Mouse (Mus musculus): Measurements from ENCODE around the gene Ablim1. TPM values are rescaled to one million over a fixed set of nuclear protein-coding genes. Genes with fewer than 3 reads are reported as not detected.
A peak's percentile ranks its signal among the peaks of the same experiment; 100 is the strongest.

The Ablim1 gene
- polyA plus RNA-seq, 1 experiment from 2014 or later: 35.8 TPM

DNA sequence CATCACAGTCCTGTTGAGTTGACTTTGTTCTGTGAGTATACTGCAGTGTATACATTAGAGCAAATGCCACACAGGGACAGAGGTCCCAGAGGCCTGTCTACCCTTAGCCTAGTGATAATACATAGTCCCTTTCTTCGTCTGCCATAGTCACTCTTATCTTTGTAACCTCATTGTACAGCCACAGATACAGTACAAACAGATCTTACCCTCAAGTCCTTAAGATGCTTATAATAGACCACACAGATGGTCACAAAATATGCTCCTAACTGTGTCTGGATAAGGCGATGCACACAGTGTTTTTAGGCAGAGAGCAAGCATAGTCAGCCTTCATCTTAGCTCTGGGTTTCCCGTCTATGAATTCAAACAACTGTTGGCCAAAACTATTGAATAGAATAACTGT is 1.9 kb upstream of the Ablim1 start:
- H3K9me3 ChIP-seq (replicated peaks): no peaks in the 10 kb centered on the region
- peaks cover 16% of the 10 kb centered on the region for H3K27me3 ChIP-seq
- H3K27ac ChIP-seq: no peak overlapping the region
- no peak overlapping the region for H3K4me2 ChIP-seq
- WGBS: 89% methylated on average over 3 of the region's 3 CpGs
- H3K4me1 ChIP-seq: peaks cover 14% of the 10 kb centered on the region
- H3K9ac ChIP-seq: no peak overlapping the region
- no peak for ATAC-seq (replicated peaks; ENCODE audit: low FRiP score)
- H3K36me3 ChIP-seq: no peaks in the 10 kb centered on the region
- H3K4me3 ChIP-seq (replicated peaks): no peak overlapping the region

- Histone ChIP-seq H3K4me3 (replicated peaks) (peak overlapping the region; percentile 57), H3K27ac (no peak overlapping the region; the same call in 1 of the 2 replicates), H3K4me2 (peak overlapping the region; percentile 96), H3K36me3 (no peaks in the 10 kb centered on the region), H3K9ac (peak overlapping the region; percentile 41), H3K4me1 (peaks cover 14% of the 10 kb centered on the region), H3K9me3 (replicated peaks) (no peaks in the 10 kb centered on the region), H3K27me3 (peaks cover 16% of the 10 kb centered on the region)
- ATAC-seq (replicated peaks; ENCODE audit: low FRiP score): peak; percentile 18; the same call in 1 of the 2 replicates
- WGBS: 43% methylated on average over 11 of the region's 11 CpGs
These were observed 370 bp upstream of the Ablim1 start for GRCm38 (mm10) chr19:57315013-57315565.

DNA sequence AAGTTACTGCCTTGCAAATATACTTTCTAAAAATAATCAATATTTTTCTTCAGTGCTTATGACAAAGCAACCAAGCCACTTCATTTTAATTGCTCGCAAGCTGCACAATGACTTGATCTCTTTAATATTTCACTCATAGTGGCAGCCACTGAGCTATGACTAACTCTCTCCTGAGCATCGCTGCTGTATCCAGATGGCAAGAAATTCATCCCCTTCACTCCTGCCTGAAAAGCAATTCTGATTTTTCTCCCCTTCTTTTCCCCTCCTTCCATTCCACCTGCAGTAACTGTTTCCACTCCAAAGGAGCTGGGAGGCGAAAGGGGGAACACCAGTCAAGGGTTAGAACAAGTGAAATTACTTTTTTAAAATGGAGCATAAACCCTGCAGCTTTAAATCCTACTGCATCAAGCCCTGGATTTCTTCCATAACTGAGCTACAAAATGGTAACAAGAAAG is 801 bp downstream of the Ablim1 start:
- peak overlapping the region; percentile 54; the same call in 1 of the 2 replicates for H3K27ac ChIP-seq

DNA sequence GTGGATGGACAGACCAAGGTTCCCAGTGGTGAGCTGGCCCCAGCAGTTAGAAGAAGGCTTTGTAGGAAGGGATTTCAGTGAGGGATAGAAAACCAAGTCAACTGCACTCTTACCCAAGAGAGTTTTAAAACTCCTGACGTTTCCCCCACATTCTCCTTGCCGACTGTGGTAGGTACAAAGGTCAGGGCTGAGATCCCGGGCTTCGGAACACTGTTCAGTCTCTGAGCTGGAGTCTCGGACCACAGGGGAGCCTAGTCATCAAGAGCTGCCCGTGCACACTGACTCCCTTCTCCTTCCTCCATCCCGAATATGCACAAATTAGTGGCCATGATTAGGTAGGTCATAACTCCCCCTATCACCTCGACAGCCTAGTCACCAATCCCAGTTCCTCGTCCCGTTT is 1.5 kb downstream of the Ablim1 start:
- Histone ChIP-seq H3K36me3 (no peaks in the 10 kb centered on the region), H3K27me3 (peaks cover 16% of the 10 kb centered on the region), H3K9ac (no peak overlapping the region), H3K4me1 (peaks cover 14% of the 10 kb centered on the region), H3K4me3 (replicated peaks) (no peak overlapping the region), H3K9me3 (replicated peaks) (no peaks in the 10 kb centered on the region), H3K27ac (no peak overlapping the region), H3K4me2 (no peak overlapping the region)
- 71% methylated on average over 10 of the region's 10 CpGs for WGBS
- ATAC-seq (replicated peaks; ENCODE audit: low FRiP score): no peak

More for the DNA sequence above, 801 bp downstream of the Ablim1 start:
- no peaks in the 10 kb centered on the region for H3K9me3 ChIP-seq (replicated peaks)
- H3K27me3 ChIP-seq: peaks cover 16% of the 10 kb centered on the region
- 50% methylated on average over 3 of the region's 3 CpGs for WGBS
- peak overlapping the region; percentile 57 for H3K4me3 ChIP-seq (replicated peaks)
- peak overlapping the region; percentile 96 for H3K4me2 ChIP-seq
- peaks cover 14% of the 10 kb centered on the region for H3K4me1 ChIP-seq
- 0 out of 2 replicates have a peak overlapping the region, but pooled peaks have one; percentile 41 for H3K9ac ChIP-seq
- ATAC-seq (replicated peaks; ENCODE audit: low FRiP score): no peak
- H3K36me3 ChIP-seq: no peaks in the 10 kb centered on the region

- H3K9ac ChIP-seq: no peak overlapping the region
- no peak for ATAC-seq (replicated peaks; ENCODE audit: low FRiP score)
- no peak overlapping the region for H3K4me3 ChIP-seq (replicated peaks)
- no peaks in the 10 kb centered on the region for H3K9me3 ChIP-seq (replicated peaks)
- peaks cover 10% of the 10 kb centered on the region for H3K27me3 ChIP-seq
- no peak overlapping the region for H3K4me2 ChIP-seq
- H3K4me1 ChIP-seq: peaks cover 12% of the 10 kb centered on the region
- 74% methylated on average over 4 of the region's 4 CpGs for WGBS
- H3K36me3 ChIP-seq: no peaks in the 10 kb centered on the region
- no peak overlapping the region for H3K27ac ChIP-seq
These were observed 4.7 kb downstream of the Ablim1 start for GRCm38 (mm10) chr19:57309980-57310379.

DNA sequence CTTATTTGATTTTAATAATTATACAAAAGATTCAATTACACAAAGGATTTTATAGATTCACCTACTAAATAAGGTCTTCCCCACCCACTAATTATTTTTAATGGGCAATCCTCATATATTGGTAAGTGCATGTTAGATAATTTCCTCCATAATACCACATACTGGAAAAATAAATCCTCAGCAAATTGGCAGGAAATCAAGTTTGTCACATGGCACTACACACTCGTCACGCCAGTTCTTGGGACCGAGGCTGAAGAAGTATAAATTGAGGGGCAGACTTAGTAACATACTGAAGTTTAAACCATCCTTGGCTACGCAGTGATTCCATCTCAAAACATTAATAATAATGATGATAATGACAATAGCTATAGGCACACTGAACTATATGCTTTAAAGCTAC is 8.1 kb downstream of the Ablim1 start:
- 82% methylated on average over 4 of the region's 4 CpGs for WGBS
- ATAC-seq (replicated peaks; ENCODE audit: low FRiP score): no peak
- Histone ChIP-seq H3K36me3 (no peaks in the 10 kb centered on the region), H3K9ac (no peak overlapping the region), H3K4me1 (no peaks in the 10 kb centered on the region), H3K4me3 (replicated peaks) (no peak overlapping the region), H3K4me2 (no peak overlapping the region), H3K27me3 (no peaks in the 10 kb centered on the region), H3K9me3 (replicated peaks) (no peaks in the 10 kb centered on the region), H3K27ac (no peak overlapping the region)

DNA sequence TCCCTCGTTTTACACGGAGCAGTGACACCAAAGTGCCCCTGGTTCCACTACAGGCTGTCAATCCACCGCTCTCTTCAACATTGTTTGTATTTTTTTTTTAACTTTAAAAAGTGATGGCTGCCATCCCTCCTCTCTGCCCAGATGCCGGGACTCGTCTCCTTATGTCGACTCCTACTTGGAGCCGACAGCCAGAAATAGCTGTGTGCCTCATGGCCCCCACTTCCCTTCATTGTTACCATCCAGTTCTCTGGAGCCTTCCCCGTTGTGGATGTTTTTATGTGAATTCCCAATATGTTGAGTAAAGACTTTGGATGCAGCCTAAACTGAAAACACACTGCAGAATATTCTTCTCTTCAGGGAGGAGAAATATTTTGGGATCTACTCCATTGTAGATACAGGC is 8.7 kb downstream of the Ablim1 start:
- Histone ChIP-seq H3K27ac (no peak overlapping the region), H3K27me3 (no peaks in the 10 kb centered on the region), H3K4me1 (no peaks in the 10 kb centered on the region), H3K36me3 (no peaks in the 10 kb centered on the region), H3K4me3 (replicated peaks) (no peak overlapping the region), H3K9me3 (replicated peaks) (no peaks in the 10 kb centered on the region), H3K9ac (no peak overlapping the region), H3K4me2 (no peak overlapping the region)
- ATAC-seq (replicated peaks; ENCODE audit: low FRiP score): no peak
- WGBS: 64% methylated on average over 8 of the region's 8 CpGs

DNA sequence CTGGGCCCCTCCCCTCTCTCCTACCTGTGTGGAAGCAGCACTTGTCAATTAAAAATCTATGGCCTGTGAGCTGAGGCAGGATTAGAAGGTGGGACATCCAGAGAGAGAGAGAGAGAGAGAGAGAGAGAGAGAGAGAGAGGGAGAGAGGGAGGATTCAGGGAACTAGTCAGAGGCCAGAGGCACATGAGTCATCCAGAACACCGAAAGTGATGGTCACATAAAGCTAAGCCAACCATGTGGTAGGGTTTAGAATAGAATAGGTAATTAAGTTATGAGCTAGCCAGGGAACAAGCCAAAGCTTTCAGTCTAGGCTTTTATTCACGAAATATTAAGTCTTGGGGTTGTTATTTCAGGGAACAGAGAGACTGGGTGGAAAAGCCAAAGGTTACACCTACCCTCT is 10.1 kb downstream of the Ablim1 start:
- no peaks in the 10 kb centered on the region for H3K4me1 ChIP-seq
- no peak overlapping the region for H3K4me3 ChIP-seq (replicated peaks)
- ATAC-seq (replicated peaks; ENCODE audit: low FRiP score): no peak
- H3K36me3 ChIP-seq: no peaks in the 10 kb centered on the region
- no peak overlapping the region for H3K4me2 ChIP-seq
- no peaks in the 10 kb centered on the region for H3K9me3 ChIP-seq (replicated peaks)
- no peaks in the 10 kb centered on the region for H3K27me3 ChIP-seq
- WGBS: 69% methylated on average over 2 of the region's 2 CpGs
- no peak overlapping the region for H3K27ac ChIP-seq
- no peak overlapping the region for H3K9ac ChIP-seq

GRCm38 (mm10) chr19:57301961-57302395 is 12.7 kb downstream of the Ablim1 start:
- Histone ChIP-seq H3K9me3 (replicated peaks) (no peaks in the 10 kb centered on the region), H3K4me1 (no peaks in the 10 kb centered on the region), H3K4me3 (replicated peaks) (no peak overlapping the region), H3K4me2 (no peak overlapping the region), H3K36me3 (no peaks in the 10 kb centered on the region), H3K27ac (no peak overlapping the region), H3K27me3 (no peaks in the 10 kb centered on the region), H3K9ac (no peak overlapping the region)
- no peak for ATAC-seq (replicated peaks; ENCODE audit: low FRiP score)
- WGBS: 60% methylated on average over 12 of the region's 12 CpGs

GRCm38 (mm10) chr19:57298006-57298405 is 16.7 kb downstream of the Ablim1 start:
- H3K27me3 ChIP-seq: no peaks in the 10 kb centered on the region
- H3K4me3 ChIP-seq (replicated peaks): no peak overlapping the region
- 80% methylated on average over 5 of the region's 5 CpGs for WGBS
- H3K9me3 ChIP-seq (replicated peaks): no peaks in the 10 kb centered on the region
- peak overlapping the region; percentile 45; the same call in 1 of the 2 replicates for H3K27ac ChIP-seq
- no peak overlapping the region for H3K9ac ChIP-seq
- no peak for ATAC-seq (replicated peaks; ENCODE audit: low FRiP score)
- H3K4me1 ChIP-seq: 0 out of 2 replicates have a peak, but pooled peaks cover 5% of the 10 kb centered on the region
- H3K36me3 ChIP-seq: no peaks in the 10 kb centered on the region
- no peak overlapping the region for H3K4me2 ChIP-seq

DNA sequence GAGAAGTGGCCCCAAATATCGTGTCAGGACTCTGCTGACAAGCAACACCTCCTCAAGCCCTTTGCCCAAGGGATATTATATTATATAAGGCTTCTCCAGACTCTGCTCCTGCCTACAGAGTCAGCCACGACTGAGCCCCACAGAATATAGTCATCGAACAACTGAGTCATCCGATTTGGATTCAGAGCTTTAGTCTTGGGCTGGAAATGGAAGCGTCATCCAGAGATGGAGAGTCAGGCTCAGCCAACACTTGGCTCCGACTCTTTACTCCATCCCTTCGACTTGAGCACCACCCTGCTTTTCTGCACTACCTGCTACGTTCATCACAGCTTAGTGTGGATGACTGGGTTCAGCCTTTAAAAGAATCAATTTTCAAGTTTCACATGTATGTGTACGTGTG is 17.3 kb downstream of the Ablim1 start:
- 91% methylated on average over 9 of the region's 9 CpGs for WGBS

GRCm38 (mm10) chr19:57296539-57296938 is 18.2 kb downstream of the Ablim1 start:
- Histone ChIP-seq H3K36me3 (no peaks in the 10 kb centered on the region), H3K4me3 (replicated peaks) (no peak overlapping the region), H3K27ac (no peak overlapping the region), H3K9ac (no peak overlapping the region), H3K4me1 (0 out of 2 replicates have a peak, but pooled peaks cover 5% of the 10 kb centered on the region), H3K9me3 (replicated peaks) (no peaks in the 10 kb centered on the region), H3K4me2 (no peak overlapping the region), H3K27me3 (no peaks in the 10 kb centered on the region)
- no peak for ATAC-seq (replicated peaks; ENCODE audit: low FRiP score)
- WGBS: 79% methylated on average over 5 of the region's 5 CpGs

More for the DNA sequence above, 17.3 kb downstream of the Ablim1 start:
- no peak overlapping the region for H3K4me3 ChIP-seq (replicated peaks)
- H3K27me3 ChIP-seq: no peaks in the 10 kb centered on the region
- H3K4me2 ChIP-seq: no peak overlapping the region
- no peak overlapping the region for H3K9ac ChIP-seq
- H3K27ac ChIP-seq: no peak overlapping the region
- 0 out of 2 replicates have a peak, but pooled peaks cover 5% of the 10 kb centered on the region for H3K4me1 ChIP-seq
- H3K9me3 ChIP-seq (replicated peaks): no peaks in the 10 kb centered on the region
- H3K36me3 ChIP-seq: no peaks in the 10 kb centered on the region
- ATAC-seq (replicated peaks; ENCODE audit: low FRiP score): no peak

GRCm38 (mm10) chr19:57295521-57295920 is 19.2 kb downstream of the Ablim1 start:
- no peaks in the 10 kb centered on the region for H3K27me3 ChIP-seq
- no peak for ATAC-seq (replicated peaks; ENCODE audit: low FRiP score)
- no peaks in the 10 kb centered on the region for H3K9me3 ChIP-seq (replicated peaks)
- H3K4me1 ChIP-seq: 0 out of 2 replicates have a peak, but pooled peaks cover 5% of the 10 kb centered on the region
- no peak overlapping the region for H3K4me3 ChIP-seq (replicated peaks)
- no peak overlapping the region for H3K27ac ChIP-seq
- H3K4me2 ChIP-seq: no peak overlapping the region
- no peaks in the 10 kb centered on the region for H3K36me3 ChIP-seq
- 59% methylated on average over 9 of the region's 9 CpGs for WGBS
- no peak overlapping the region for H3K9ac ChIP-seq
